Mouse (Mus musculus) skeletal muscle tissue, adult 2 months (tissue): ENCODE measurements around the gene Ciz1.

Experiments
- DNase-seq: peaks from one replicate; pipeline ENCODE4 v3.0.0-alpha.2; 2012; ENCODE audit warnings: low read depth, low spot score

Ciz1 gene

DNA sequence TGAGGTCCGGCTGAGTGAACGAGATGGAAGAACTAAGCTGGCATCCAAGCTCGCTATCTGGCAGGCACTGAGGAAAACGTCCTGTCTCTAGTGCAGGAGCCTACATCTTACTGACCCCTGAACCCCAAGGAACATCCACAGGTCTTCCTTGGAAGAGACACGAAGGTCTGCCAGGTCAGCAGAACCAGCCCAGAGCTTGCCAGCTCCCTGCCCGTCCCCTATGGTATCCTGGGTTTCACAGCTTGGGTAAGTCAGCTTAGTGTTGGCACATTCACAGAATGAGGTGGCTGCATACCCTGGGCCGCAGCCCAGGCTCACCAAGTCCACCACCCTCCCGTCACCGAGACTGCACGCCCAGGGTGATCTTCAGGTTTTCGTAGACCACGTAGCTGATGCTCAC lies 63.7 kb downstream of the Ciz1 start:
- peak; percentile 90 for DNase-seq

- DNase-seq: peak; percentile 93
Measured at GRCm38 (mm10) chr2:32416556-32416955, 64.4 kb downstream of the Ciz1 start.

DNA sequence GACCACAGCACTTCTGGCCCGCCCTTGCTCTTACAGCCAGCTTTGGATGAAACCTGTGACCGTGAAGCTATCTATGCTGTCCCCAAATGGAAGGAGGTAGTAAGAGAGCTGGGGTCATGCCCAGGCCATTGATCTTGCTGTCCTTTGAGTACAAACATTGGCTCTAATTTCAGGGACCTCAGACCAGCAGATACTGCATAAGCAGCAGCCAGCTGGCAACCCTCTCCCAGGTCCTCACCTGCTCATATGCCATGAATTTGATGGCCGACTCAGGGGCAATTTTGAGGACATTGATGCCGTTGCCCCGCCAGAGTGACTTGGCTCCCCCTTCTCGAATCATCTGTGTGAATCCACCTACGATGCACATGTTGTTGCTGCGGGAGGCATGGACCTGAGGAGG lies 65.4 kb downstream of the Ciz1 start:
- no peak for DNase-seq

DNA sequence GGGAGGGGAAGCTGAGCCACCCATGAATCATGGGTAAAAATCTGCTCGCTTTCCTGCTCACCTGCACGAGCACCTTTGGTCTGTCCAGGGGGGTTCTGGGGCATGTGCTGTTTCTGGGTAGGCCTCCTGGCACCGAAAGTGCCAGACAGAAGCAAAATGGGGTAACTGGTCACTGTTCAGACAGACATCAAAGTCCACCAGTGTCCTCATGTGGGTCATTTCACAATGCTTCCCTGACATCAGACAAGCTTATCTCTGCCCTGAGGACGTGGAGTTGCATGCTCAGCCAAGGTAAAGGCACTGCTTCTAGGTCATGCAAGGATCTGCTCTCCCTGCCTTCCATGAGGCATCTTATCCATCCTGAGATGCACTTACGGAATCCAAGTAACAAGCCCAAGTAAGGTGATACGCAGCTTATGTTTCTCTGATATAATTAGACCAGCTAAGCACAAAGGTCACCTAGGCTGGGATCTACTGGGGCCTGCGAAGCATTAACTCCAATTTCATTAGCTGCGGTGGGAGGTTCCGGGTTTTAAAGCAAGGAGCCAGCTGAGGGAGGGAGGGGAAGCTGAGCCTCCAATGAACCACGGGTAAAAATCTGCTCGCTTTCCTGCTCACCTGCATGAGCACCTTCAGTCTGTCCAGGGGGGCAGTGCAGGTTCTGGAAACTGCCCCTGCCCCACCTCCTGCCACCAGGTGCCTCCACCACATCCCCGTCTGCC lies 66.5 kb downstream of the Ciz1 start:
- peak; percentile 83 for DNase-seq

- peak; percentile 98 for DNase-seq
Measured at GRCm38 (mm10) chr2:32419359-32419758, 67.2 kb downstream of the Ciz1 start.

DNA sequence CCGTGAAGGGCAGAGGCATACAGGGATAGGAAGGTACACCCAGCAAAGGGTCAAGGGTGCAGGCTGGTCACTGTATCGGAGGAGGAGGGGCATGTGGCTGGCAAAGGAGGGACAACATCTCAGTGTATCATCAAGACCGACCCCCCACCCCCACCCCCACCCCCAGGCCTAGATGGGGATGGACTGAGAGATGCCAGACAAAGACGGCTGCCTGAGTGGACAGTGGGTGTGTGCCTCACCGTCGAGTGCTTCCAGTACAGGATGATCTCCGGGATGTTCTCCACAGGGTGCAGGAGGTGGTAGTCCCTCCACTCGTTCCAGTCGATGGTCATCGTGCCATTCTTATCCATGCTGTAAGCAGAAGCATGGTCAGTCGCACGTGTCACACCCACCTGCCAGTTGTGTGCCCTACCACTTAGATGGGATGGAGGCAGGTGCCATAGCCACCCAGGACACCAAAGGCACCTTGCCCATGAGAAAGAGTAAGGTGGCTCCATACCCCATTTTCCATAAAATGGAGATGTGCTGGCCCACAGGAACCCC lies 68.0 kb downstream of the Ciz1 start:
- no peak for DNase-seq

DNA sequence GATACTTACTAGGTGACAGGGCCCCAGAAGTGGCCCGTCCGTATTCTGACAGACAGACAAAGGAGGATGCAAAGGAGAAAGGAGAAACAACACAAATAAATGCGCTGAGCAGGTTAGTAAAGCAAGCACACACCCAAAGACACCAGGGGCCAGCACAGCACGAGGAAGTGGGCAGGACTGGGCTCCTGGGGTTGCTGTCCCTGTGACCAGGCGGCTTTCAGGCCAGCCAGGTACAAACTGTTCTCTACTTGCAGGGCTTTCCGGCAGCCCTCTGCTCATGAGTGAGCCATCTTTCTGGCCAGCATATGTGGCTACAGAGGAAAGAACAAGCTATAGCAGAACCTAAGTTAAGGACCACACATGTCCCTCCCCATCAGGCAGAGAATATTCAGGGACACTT lies 68.5 kb downstream of the Ciz1 start:
- DNase-seq: no peak

DNA sequence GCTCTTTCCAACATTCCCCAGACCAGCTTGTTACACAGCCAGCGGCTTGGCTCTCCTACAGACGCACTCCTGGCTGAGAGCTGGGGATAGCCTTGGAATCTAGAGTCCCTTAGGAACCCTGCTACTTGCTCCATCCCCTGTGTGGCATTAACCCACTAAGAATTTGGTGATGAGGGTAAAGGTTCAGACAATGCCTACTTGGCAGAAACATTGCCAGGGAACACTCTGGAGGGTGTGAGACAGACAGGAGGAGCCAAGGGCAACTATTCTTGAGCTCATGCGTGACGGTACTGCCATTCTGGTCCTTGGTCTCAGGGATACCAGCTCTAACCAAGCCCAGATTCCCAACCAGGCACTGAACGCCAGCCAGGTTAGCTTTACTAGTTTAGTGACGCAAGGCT lies 69.7 kb downstream of the Ciz1 start:
- DNase-seq: peak; percentile 79

- DNase-seq: peak; percentile 97
Measured at GRCm38 (mm10) chr2:32423481-32424331, 71.6 kb downstream of the Ciz1 start.

DNA sequence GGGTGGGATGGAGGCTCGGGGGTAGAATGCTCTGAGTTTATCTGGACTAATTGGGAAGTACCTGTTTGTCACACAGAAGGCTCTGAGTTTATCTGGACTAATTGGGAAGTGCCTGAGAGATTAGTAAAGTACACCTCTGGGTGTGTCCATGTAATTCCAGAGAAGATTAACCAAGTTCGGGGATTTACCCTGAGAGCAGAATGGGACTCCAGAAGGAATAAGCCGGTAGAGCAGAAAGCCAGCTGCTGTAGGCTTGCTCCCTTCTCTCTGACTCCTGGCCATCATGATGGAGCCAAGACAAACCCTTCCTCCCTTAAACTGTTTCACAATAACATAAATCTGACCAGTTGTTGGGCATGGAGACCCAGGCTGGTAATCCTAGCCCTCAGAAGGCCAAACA lies 72.7 kb downstream of the Ciz1 start:
- DNase-seq: no peak

DNA sequence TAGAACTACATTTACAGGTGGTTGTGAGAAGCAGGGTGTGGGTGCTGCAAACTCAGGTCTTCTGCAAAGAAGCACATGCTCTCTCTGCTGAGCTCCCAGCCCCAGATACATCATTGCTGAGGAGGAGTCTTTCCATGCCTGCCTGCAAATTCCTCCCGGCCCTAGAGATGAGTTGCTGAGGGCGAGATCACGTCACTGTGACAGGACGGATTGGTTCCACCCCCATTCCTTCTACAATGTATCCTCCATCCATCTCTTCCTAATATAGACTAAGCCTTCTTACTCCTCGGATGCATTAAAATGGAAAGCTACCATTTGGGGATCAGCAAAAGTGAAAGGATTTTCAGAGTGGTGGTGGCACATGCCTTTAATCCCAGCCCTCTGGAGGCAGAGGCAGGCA lies 73.4 kb downstream of the Ciz1 start:
- DNase-seq: no peak

DNA sequence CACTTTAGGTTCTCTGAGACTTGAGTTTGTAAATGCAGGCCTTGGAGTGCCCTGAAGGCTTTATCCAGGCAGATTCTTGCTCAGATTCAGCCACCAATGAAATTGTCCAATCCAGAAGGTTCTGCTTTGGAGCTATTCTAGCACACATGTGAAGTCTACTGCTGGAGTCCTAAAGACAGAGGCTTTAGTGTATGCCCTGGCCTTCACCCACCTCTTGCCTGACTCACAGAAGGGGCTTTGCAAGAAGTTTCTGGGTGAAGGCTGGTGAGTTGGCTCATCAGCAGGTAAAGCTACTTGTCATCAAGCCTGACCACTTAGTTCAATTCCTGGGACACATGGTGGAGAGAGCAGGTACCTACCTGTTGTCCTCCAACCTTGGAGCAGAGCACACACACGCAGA lies 74.0 kb downstream of the Ciz1 start:
- no peak for DNase-seq

GRCm38 (mm10) chr2:32427720-32428119 lies 75.6 kb downstream of the Ciz1 start:
- no peak for DNase-seq

GRCm38 (mm10) chr2:32428262-32428722 lies 76.2 kb downstream of the Ciz1 start:
- DNase-seq: no peak

DNA sequence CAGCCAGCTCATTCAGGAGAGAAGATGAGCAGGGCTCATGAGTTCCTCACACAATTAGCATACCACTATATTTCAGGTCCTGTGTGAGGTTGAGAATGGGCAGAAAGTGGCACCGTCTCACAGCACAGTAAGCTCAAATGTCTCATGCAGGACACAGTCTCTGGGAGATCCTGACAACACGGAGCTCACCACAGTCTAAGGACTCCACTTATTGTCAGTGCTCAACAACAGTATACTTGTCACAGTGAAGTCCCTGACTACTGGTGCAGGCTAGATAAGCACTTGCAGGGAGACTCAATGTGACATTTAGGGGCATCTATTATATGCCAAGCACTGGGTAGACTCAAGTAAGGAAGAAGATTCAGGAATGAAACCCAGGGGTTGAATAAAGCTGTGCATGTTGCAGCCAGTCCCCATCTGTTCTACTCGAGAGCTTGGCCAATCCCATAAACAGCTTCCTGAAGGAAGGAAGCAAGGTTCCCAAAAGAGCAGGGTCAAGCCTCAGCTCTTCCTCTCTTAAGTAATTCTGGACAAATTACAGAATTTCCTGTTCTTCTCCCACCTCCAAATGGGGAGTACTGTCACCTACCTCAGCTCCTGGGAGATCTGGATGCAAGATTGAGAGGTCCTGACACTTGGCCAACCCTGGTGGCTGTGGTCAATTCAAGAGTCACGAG lies 77.2 kb downstream of the Ciz1 start:
- DNase-seq: no peak
